Mouse (Mus musculus) hindbrain, embryonic 15.5 days (tissue): ENCODE results near the gene Hoxa3. TPM values are rescaled to one million over a fixed set of nuclear protein-coding genes. Genes with fewer than 3 reads are reported as not detected.

ENCODE experiments used
- ATAC-seq: fragments of 200-750 bp; cut with Nextera tagmentation; 2 replicates; pipeline ENCODE4 v1.8.0; 2017; ENCODE audit warnings: low read depth, moderate number of reproducible peaks, moderate TSS enrichment; ENCODE audit not compliant: low FRiP score
- H3K27ac ChIP-seq: fragments of 300-500 bp; sonication (generic); replicated peaks from 2 replicates; pipeline ENCODE4 v1.5.1; 2015; ENCODE audit warnings: mild to moderate bottlenecking, inconsistent platforms
- H3K27me3 ChIP-seq: fragments of 300-500 bp; sonication (generic); 2 replicates; pipeline ENCODE4 v1.6.1; 2015; ENCODE audit warnings: control low read depth, inconsistent platforms
- H3K36me3 ChIP-seq: fragments of 300-500 bp; sonication (generic); 2 replicates; pipeline ENCODE4 v1.6.1; 2015; ENCODE audit warnings: control low read depth, inconsistent platforms
- H3K4me1 ChIP-seq: fragments of 300-500 bp; sonication (generic); replicated peaks from 2 replicates; pipeline ENCODE4 v1.6.1; 2015; ENCODE audit warnings: control low read depth, inconsistent platforms
- H3K4me2 ChIP-seq: fragments of 300-500 bp; sonication (generic); 2 replicates; pipeline ENCODE4 v1.6.1; 2015; ENCODE audit warnings: moderate library complexity, mild to moderate bottlenecking, inconsistent platforms
- H3K4me3 ChIP-seq: fragments of 300-500 bp; sonication (generic); 2 replicates; pipeline ENCODE4 v1.5.1; 2015; ENCODE audit warnings: mild to moderate bottlenecking, inconsistent platforms
- H3K9ac ChIP-seq: fragments of 300-500 bp; sonication (generic); 2 replicates; pipeline ENCODE4 v1.6.1; 2015; ENCODE audit warnings: inconsistent platforms
- H3K9me3 ChIP-seq: fragments of 300-500 bp; sonication (generic); 2 replicates; pipeline ENCODE4 v1.6.1; 2016; ENCODE audit warnings: control low read depth, inconsistent platforms
- WGBS: fragments of 180-500 bp; shearing (Covaris S2); methylation state at CpG from one replicate; pipeline ENCODE4 v1.1.7; 2015; 5-methylcytosine and 5-hydroxymethylcytosine counted together
- polyA plus RNA-seq: library from polyadenylated mRNA; unstranded; fragments of >200 nt; fragmentation: Nextera tagmentation; extraction: Ambion mirVana; gene quantifications from 2 replicates; pipeline ENCODE4 v1.2.1, GENCODE M21; 2015

Gene Hoxa3
- polyA plus RNA-seq, 1 experiment from 2014 or later = 16.3 TPM

GRCm38 (mm10) chr6:52226569-52227257, 13.6 kb upstream of the Hoxa3 start:
- no peak for ATAC-seq
- 4% methylated on average over 26 of the region's 26 CpGs for WGBS
- Histone ChIP-seq H3K4me3 (no peak overlapping the region), H3K9me3 (no peaks in the 10 kb centered on the region), H3K36me3 (no peaks in the 10 kb centered on the region), H3K4me2 (no peak overlapping the region), H3K4me1 (peaks cover 3% of the 10 kb centered on the region), H3K27ac (no peak overlapping the region), H3K27me3 (peaks cover 91% of the 10 kb centered on the region), H3K9ac (no peak overlapping the region)

GRCm38 (mm10) chr6:52225612-52226568, 12.8 kb upstream of the Hoxa3 start:
- H3K4me1 ChIP-seq = peaks cover 8% of the 10 kb centered on the region
- no peak overlapping the region for H3K4me3 ChIP-seq
- no peaks in the 10 kb centered on the region for H3K9me3 ChIP-seq
- H3K4me2 ChIP-seq = no peak overlapping the region
- no peak for ATAC-seq
- H3K9ac ChIP-seq = no peak overlapping the region
- 2% methylated on average over 69 of the region's 69 CpGs for WGBS
- peaks cover 95% of the 10 kb centered on the region for H3K27me3 ChIP-seq
- no peaks in the 10 kb centered on the region for H3K36me3 ChIP-seq
- H3K27ac ChIP-seq = no peak overlapping the region

GRCm38 (mm10) chr6:52224895-52225611, 11.9 kb upstream of the Hoxa3 start:
- no peak for ATAC-seq
- no peak overlapping the region for H3K27ac ChIP-seq
- no peak overlapping the region for H3K4me3 ChIP-seq
- no peaks in the 10 kb centered on the region for H3K9me3 ChIP-seq
- H3K4me1 ChIP-seq = peaks cover 8% of the 10 kb centered on the region
- under 1% methylated on average over 33 of the region's 36 CpGs for WGBS
- peaks cover 98% of the 10 kb centered on the region for H3K27me3 ChIP-seq
- H3K36me3 ChIP-seq = no peaks in the 10 kb centered on the region
- no peak overlapping the region for H3K9ac ChIP-seq
- no peak overlapping the region for H3K4me2 ChIP-seq

- H3K4me1 ChIP-seq = peaks cover 8% of the 10 kb centered on the region
- no peaks in the 10 kb centered on the region for H3K36me3 ChIP-seq
- no peak overlapping the region for H3K27ac ChIP-seq
- no peak overlapping the region for H3K4me2 ChIP-seq
- peaks cover 97% of the 10 kb centered on the region for H3K27me3 ChIP-seq
- H3K4me3 ChIP-seq = no peak overlapping the region
- WGBS = 2% methylated on average over 24 of the region's 24 CpGs
- no peak overlapping the region for H3K9ac ChIP-seq
- no peak for ATAC-seq
- no peaks in the 10 kb centered on the region for H3K9me3 ChIP-seq
These were observed 11.0 kb upstream of the Hoxa3 start for GRCm38 (mm10) chr6:52223939-52224760.

- no peak for ATAC-seq
- H3K27me3 ChIP-seq = peaks cover 98% of the 10 kb centered on the region
- H3K27ac ChIP-seq = no peak overlapping the region
- H3K4me3 ChIP-seq = no peak overlapping the region
- H3K36me3 ChIP-seq = no peaks in the 10 kb centered on the region
- no peaks in the 10 kb centered on the region for H3K9me3 ChIP-seq
- no peak overlapping the region for H3K9ac ChIP-seq
- WGBS = 15% methylated on average over 13 of the region's 13 CpGs
- peaks cover 8% of the 10 kb centered on the region for H3K4me1 ChIP-seq
- H3K4me2 ChIP-seq = no peak overlapping the region
These were observed 9.6 kb upstream of the Hoxa3 start for GRCm38 (mm10) chr6:52222729-52223128.

GRCm38 (mm10) chr6:52221993-52222685, 9.0 kb upstream of the Hoxa3 start:
- Histone ChIP-seq H3K27ac (no peak overlapping the region), H3K27me3 (peaks cover 96% of the 10 kb centered on the region), H3K4me1 (peaks cover 12% of the 10 kb centered on the region), H3K9me3 (no peaks in the 10 kb centered on the region), H3K4me3 (peak overlapping the region; percentile 47), H3K36me3 (no peaks in the 10 kb centered on the region), H3K4me2 (peak overlapping the region; percentile 87), H3K9ac (no peak overlapping the region)
- peak; percentile 32; the same call in 1 of the 2 replicates for ATAC-seq
- WGBS = 7% methylated on average over 21 of the region's 21 CpGs

GRCm38 (mm10) chr6:52221337-52221992, 8.3 kb upstream of the Hoxa3 start, which contains the start of gene Hoxa7:
Gene Hoxa7, minus strand, starts transcription at chr6:52221854.
- peak; percentile 76 for ATAC-seq
- Histone ChIP-seq H3K27ac (no peak within 1 kb of the TSS), H3K4me1 (peaks cover 12% of the 10 kb centered on the region), H3K27me3 (peaks cover 92% of the 10 kb centered on the region), H3K9ac (peak within 1 kb of the TSS; percentile 48), H3K9me3 (no peaks in the 10 kb centered on the region), H3K4me3 (peak within 1 kb of the TSS; percentile 47), H3K36me3 (no peaks in the 10 kb centered on the region), H3K4me2 (peak within 1 kb of the TSS; percentile 87)
- WGBS = 1% methylated on average over 46 of the region's 46 CpGs

GRCm38 (mm10) chr6:52220865-52221310, 7.8 kb upstream of the Hoxa3 start:
- no peaks in the 10 kb centered on the region for H3K36me3 ChIP-seq
- ATAC-seq = no peak
- peak overlapping the region; percentile 47 for H3K4me3 ChIP-seq
- H3K27ac ChIP-seq = no peak overlapping the region
- WGBS = 6% methylated on average over 12 of the region's 12 CpGs
- peaks cover 12% of the 10 kb centered on the region for H3K4me1 ChIP-seq
- no peak overlapping the region for H3K9ac ChIP-seq
- no peaks in the 10 kb centered on the region for H3K9me3 ChIP-seq
- peak overlapping the region; percentile 87 for H3K4me2 ChIP-seq
- peaks cover 92% of the 10 kb centered on the region for H3K27me3 ChIP-seq

GRCm38 (mm10) chr6:52220003-52220864, 7.1 kb upstream of the Hoxa3 start:
- H3K27me3 ChIP-seq = peaks cover 92% of the 10 kb centered on the region
- 17% methylated on average over 32 of the region's 32 CpGs for WGBS
- no peaks in the 10 kb centered on the region for H3K9me3 ChIP-seq
- H3K4me2 ChIP-seq = no peak overlapping the region
- no peaks in the 10 kb centered on the region for H3K36me3 ChIP-seq
- no peak overlapping the region for H3K4me3 ChIP-seq
- no peak overlapping the region for H3K9ac ChIP-seq
- H3K27ac ChIP-seq = no peak overlapping the region
- H3K4me1 ChIP-seq = peaks cover 12% of the 10 kb centered on the region
- no peak for ATAC-seq
